Comparison of ENCODE assay signal across 27 mouse cellular contexts in the genomic region with DNA sequence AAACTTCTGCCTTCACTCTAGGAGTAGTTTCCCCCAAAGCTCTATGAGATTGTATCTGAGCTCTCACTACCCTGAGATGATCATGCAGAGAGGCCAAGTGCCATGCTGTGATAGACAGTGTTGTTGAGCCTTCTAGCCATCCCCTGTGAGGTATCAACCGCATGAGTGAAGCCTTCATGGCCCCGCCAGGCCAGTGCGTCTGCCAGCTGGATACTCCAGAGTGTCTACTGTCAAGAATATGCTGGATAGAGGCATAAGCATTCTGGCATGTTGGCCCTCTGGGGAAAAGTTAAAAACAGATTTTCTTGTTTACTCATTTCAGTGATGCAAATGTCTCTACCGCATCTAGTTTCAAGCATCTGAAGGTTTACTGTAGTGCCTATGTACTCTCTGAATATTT.
"Had no signal": no experiment of that assay in that cellular context is flagged by ENCODE, and none has a peak within 500 bp of the region (broad histone marks: within the 10 kb centered on the region; RNA-seq: fewer than 3 reads in every experiment).

No protein-coding gene starts in this region.

- H3K4me2 ChIP-seq: heart, embryonic 11.5 days; heart, embryonic 13.5 days; heart, embryonic 15.5 days; hindbrain, embryonic 13.5 days; hindbrain, embryonic 15.5 days; intestine, embryonic 15.5 days; limb, embryonic 12.5 days; liver, embryonic 11.5 days; liver, embryonic 13.5 days; liver, embryonic 15.5 days had no signal

- H3K9ac ChIP-seq: heart, embryonic 13.5 days; heart, embryonic 15.5 days; hindbrain, embryonic 13.5 days; hindbrain, embryonic 15.5 days; intestine, embryonic 15.5 days; limb, embryonic 12.5 days; liver, embryonic 13.5 days; liver, embryonic 15.5 days; liver, postnatal 0 days had no signal

- ATAC-seq: inflammation-experienced regulatory T-cells, adult 6 months; intestine, embryonic 15.5 days; intestine, postnatal 0 days; liver, postnatal 0 days had no signal

- H3K4me1 ChIP-seq: heart, embryonic 13.5 days; heart, embryonic 15.5 days; hindbrain, embryonic 13.5 days; hindbrain, embryonic 15.5 days; intestine, embryonic 15.5 days; limb, embryonic 10.5 days; limb, embryonic 12.5 days; liver, embryonic 13.5 days; liver, embryonic 15.5 days had no signal

- H3K4me3 ChIP-seq: gastrocnemius, adult 2 months; heart, adult 2 months; heart, embryonic 13.5 days; heart, embryonic 15.5 days; hindbrain, embryonic 13.5 days; hindbrain, embryonic 15.5 days; intestine, embryonic 15.5 days; layer of hippocampus, adult 2 months; left cerebral cortex, adult 2 months; limb, embryonic 10.5 days; limb, embryonic 12.5 days; liver, embryonic 13.5 days; liver, embryonic 15.5 days had no signal

- DNase-seq: gastrocnemius, adult 2 months; gastrocnemius, postnatal 10 days; gastrocnemius, postnatal 25 days; heart, adult 2 months; heart, postnatal 4 days; kidney, adult 18-20 months; kidney, adult 8-10 months; kidney, postnatal 10 days; kidney, postnatal 25 days; kidney, postnatal 4 days; liver; liver, embryonic 13.5 days; liver, postnatal 0 days had no signal

- H3K27me3 ChIP-seq: heart, embryonic 13.5 days; heart, embryonic 15.5 days; hindbrain, embryonic 13.5 days; hindbrain, embryonic 15.5 days; intestine, embryonic 15.5 days; limb, embryonic 12.5 days; liver, embryonic 13.5 days; liver, embryonic 15.5 days had no signal

- H3K36me3 ChIP-seq: heart, embryonic 13.5 days; heart, embryonic 15.5 days; hindbrain, embryonic 13.5 days; hindbrain, embryonic 15.5 days; intestine, embryonic 15.5 days; limb, embryonic 10.5 days; limb, embryonic 12.5 days; liver, embryonic 13.5 days; liver, embryonic 15.5 days had no signal

- H3K27ac ChIP-seq: gastrocnemius, adult 2 months; heart, adult 2 months; heart, embryonic 13.5 days; heart, embryonic 15.5 days; hindbrain, embryonic 13.5 days; hindbrain, embryonic 15.5 days; intestine, embryonic 15.5 days; layer of hippocampus, adult 2 months; left cerebral cortex, adult 2 months; limb, embryonic 10.5 days; limb, embryonic 12.5 days; liver, embryonic 13.5 days; liver, embryonic 15.5 days had no signal

- H3K9me3 ChIP-seq: heart, embryonic 13.5 days; heart, embryonic 15.5 days; hindbrain, embryonic 13.5 days; hindbrain, embryonic 15.5 days; intestine, embryonic 15.5 days; limb, embryonic 10.5 days; limb, embryonic 12.5 days; liver, embryonic 13.5 days; liver, embryonic 15.5 days had no signal
